Mouse (Mus musculus): ENCODE measurements around the gene Tpmt. TPM values are rescaled to one million over a fixed set of nuclear protein-coding genes. Genes with fewer than 3 reads are reported as not detected.

Tpmt gene
- 1 to 10 TPM; 1.2 to 3.4 TPM for total RNA-seq (2023)

GRCm38 (mm10) chr13:47044617-47044947, at the start of gene Tpmt:
Tpmt (minus strand) TSS chr13:47044737.

GRCm38 (mm10) chr13:47043030-47043680, 1.4 kb downstream of the Tpmt start, which contains the start of gene Kdm1b:
Kdm1b (plus strand) TSS chr13:47043499.

GRCm38 (mm10) chr13:47014334-47015194, 30.0 kb downstream of the Tpmt start, which contains the start of gene Nhlrc1:
Nhlrc1 (minus strand) TSS chr13:47014850.

Other genes starting within 250 kb of the Tpmt start
- 10 to 100 TPM; 27.4 to 31.9 TPM for gene Kif13a, start 114.9 kb downstream of the Tpmt start, total RNA-seq (2023)
- under 1 TPM in 1 of 2 experiments, not detected in 1; 0.33 TPM for gene Nhlrc1, start 29.9 kb downstream of the Tpmt start, total RNA-seq (2023)
- 1 to 10 TPM; 6.6 to 6.8 TPM for gene Kdm1b, start 1.2 kb downstream of the Tpmt start, total RNA-seq (2023)
- 100 to 1,000 TPM; 172 to 178 TPM for gene Dek, start 61.5 kb upstream of the Tpmt start, total RNA-seq (2023)
- gene Rnf144b, start 77.9 kb upstream of the Tpmt start, total RNA-seq (2023) = 10 to 100 TPM; 22.8 to 23.3 TPM